Mouse (Mus musculus) heart, embryonic 14.5 days (tissue): ENCODE results near the gene Cenpp. TPM values are rescaled to one million over a fixed set of nuclear protein-coding genes. Genes with fewer than 3 reads are reported as not detected.
A peak's percentile ranks its signal among the peaks of the same experiment; 100 is the strongest.

Source experiments
- ATAC-seq: fragments of 200-750 bp; cut with Nextera tagmentation; 2 replicates; pipeline ENCODE4 v1.8.0; 2017; ENCODE audit warnings: low read depth, moderate TSS enrichment; ENCODE audit not compliant: insufficient number of reproducible peaks, insufficient read depth, low FRiP score
- H3K27ac ChIP-seq, 2 experiments: fragments of 200-500 bp in 1 of 2; fragments of 300-500 bp in 1 of 2; sonication (generic) in 1 of 2; replicated peaks in 1 of 2; 2 replicates each; pipeline ENCODE4 v1.5.1; 2012 to 2014; ENCODE audit warnings: low read depth in 2 of 2, low read length in 2 of 2, control low read depth in 1 of 2, mild to moderate bottlenecking in 1 of 2, mixed read lengths in 1 of 2; ENCODE audit not compliant: control insufficient read depth in 1 of 2, insufficient read depth in 1 of 2
- H3K27me3 ChIP-seq: fragments of 300-500 bp; sonication (generic); 2 replicates; pipeline ENCODE4 v1.6.1; 2014; ENCODE audit warnings: mild to moderate bottlenecking, low read length, control low read depth; ENCODE audit not compliant: control insufficient read depth, insufficient read depth
- H3K36me3 ChIP-seq: fragments of 300-500 bp; sonication (generic); 2 replicates; pipeline ENCODE4 v1.6.1; 2014; ENCODE audit warnings: mild to moderate bottlenecking, control low read depth, low read length, mixed read lengths; ENCODE audit not compliant: control insufficient read depth, insufficient read depth
- H3K4me1 ChIP-seq, 2 experiments: fragments of 200-500 bp in 1 of 2; fragments of 300-500 bp in 1 of 2; sonication (generic) in 1 of 2; 2 replicates each; pipeline ENCODE4 v1.6.1; 2012 to 2014; ENCODE audit warnings: low read length in 2 of 2, control low read depth in 1 of 2, mixed read lengths in 1 of 2; ENCODE audit not compliant: control insufficient read depth in 2 of 2, insufficient read depth in 2 of 2
- H3K4me2 ChIP-seq: fragments of 300-500 bp; sonication (generic); 2 replicates; pipeline ENCODE4 v1.6.1; 2014; ENCODE audit warnings: mild to moderate bottlenecking, low read length
- H3K4me3 ChIP-seq, 2 experiments: fragments of 200-500 bp in 1 of 2; fragments of 300-500 bp in 1 of 2; sonication (generic) in 1 of 2; 2 replicates each; pipeline ENCODE4 v1.5.1; 2012 to 2014; ENCODE audit warnings: low read length in 2 of 2, mild to moderate bottlenecking in 2 of 2, control low read depth in 1 of 2, low read depth in 1 of 2, moderate library complexity in 1 of 2; ENCODE audit not compliant: control insufficient read depth in 1 of 2, insufficient read depth in 1 of 2
- H3K9ac ChIP-seq: fragments of 300-500 bp; sonication (generic); 2 replicates; pipeline ENCODE4 v1.6.1; 2014; ENCODE audit warnings: mild to moderate bottlenecking, low read length
- H3K9me3 ChIP-seq: fragments of 300-500 bp; sonication (generic); 2 replicates; pipeline ENCODE4 v1.6.1; 2016; ENCODE audit warnings: low read length, control low read depth; ENCODE audit not compliant: control insufficient read depth
- WGBS: fragments of 180-500 bp; shearing (Covaris S2); extraction: QIAGEN DNeasy Blood & Tissue Kit; methylation state at CpG from one replicate; pipeline ENCODE4 v1.1.7; 2014; 5-methylcytosine and 5-hydroxymethylcytosine counted together
- polyA plus RNA-seq: library from polyadenylated mRNA; unstranded; fragments of >200 nt; fragmentation: Nextera tagmentation; extraction: Ambion mirVana; gene quantifications from 2 replicates; pipeline ENCODE4 v1.2.1, GENCODE M21; 2014

Gene Cenpp
- polyA plus RNA-seq, 1 experiment from 2014 or later, result 27.5 TPM

DNA sequence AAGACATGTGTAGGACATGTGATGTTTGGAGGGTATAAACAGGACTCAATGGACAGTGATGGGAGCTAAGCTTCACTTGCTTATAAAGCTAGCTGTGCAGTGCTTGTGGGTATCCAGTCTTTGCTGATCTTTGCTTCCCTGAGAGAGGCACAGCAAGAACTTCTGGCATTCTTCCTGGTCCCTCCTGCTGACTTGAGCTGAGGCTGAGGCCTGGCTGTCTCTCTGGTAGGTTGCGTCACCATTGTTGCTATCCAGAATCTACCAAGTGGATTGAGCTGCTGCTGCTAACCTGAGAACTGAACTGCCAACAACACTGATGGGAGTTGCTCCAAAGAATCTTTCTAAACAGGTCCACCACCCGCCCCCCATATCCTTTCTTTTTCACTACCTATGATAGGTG, 23.5 kb downstream of the Cenpp start:
- no peak overlapping the region for H3K27ac ChIP-seq
- H3K4me2 ChIP-seq, result no peak overlapping the region
- ATAC-seq, result no peak
- H3K36me3 ChIP-seq, result no peaks in the 10 kb centered on the region
- no peak overlapping the region for H3K4me3 ChIP-seq
- H3K27me3 ChIP-seq, result no peaks in the 10 kb centered on the region
- H3K9ac ChIP-seq, result no peak overlapping the region
- H3K4me1 ChIP-seq, result no peaks in the 10 kb centered on the region
- WGBS, result 77% methylated on average over 2 of the region's 2 CpGs
- no peaks in the 10 kb centered on the region for H3K9me3 ChIP-seq

GRCm38 (mm10) chr13:49628167-49628566, 24.4 kb downstream of the Cenpp start:
- no peaks in the 10 kb centered on the region for H3K27me3 ChIP-seq
- no peaks in the 10 kb centered on the region for H3K36me3 ChIP-seq
- H3K4me1 ChIP-seq, result no peaks in the 10 kb centered on the region
- no peak overlapping the region for H3K4me3 ChIP-seq
- H3K27ac ChIP-seq, result no peak overlapping the region
- no peak overlapping the region for H3K4me2 ChIP-seq
- no peak overlapping the region for H3K9ac ChIP-seq
- ATAC-seq, result no peak
- no peaks in the 10 kb centered on the region for H3K9me3 ChIP-seq

DNA sequence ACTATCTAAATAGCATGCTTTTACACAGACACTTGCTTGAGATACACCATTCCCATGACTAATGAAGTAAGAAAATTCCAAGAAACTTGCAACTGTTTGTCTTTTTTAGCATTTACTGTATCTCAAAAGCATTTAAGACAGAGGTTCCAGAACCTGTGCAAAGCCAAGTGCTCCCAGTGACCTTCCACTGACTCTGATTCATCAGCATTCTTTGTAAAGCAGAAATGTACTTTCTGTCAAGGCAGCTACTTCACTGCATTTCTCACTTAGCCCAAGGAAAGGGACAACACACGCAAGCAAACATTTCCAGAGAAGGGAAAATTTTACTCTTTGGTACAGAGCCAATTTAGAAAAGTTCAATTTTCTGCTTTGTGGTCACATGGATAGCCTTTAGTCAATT, 29.4 kb downstream of the Cenpp start:
- no peaks in the 10 kb centered on the region for H3K4me1 ChIP-seq
- no peak for ATAC-seq
- no peaks in the 10 kb centered on the region for H3K9me3 ChIP-seq
- no peaks in the 10 kb centered on the region for H3K36me3 ChIP-seq
- no peak overlapping the region for H3K4me3 ChIP-seq
- no peak overlapping the region for H3K4me2 ChIP-seq
- no peak overlapping the region for H3K9ac ChIP-seq
- H3K27ac ChIP-seq, result no peak overlapping the region
- WGBS, result 80% methylated on average over 1 of the region's 1 CpGs
- H3K27me3 ChIP-seq, result no peaks in the 10 kb centered on the region

GRCm38 (mm10) chr13:49618365-49618764, 34.2 kb downstream of the Cenpp start:
- Histone ChIP-seq H3K4me1 (0 out of 4 replicates have a peak, but pooled peaks cover 0 to 2% of the 10 kb centered on the region in 2 experiments), H3K27me3 (no peaks in the 10 kb centered on the region), H3K27ac (no peak overlapping the region), H3K9ac (no peak overlapping the region), H3K9me3 (no peaks in the 10 kb centered on the region), H3K36me3 (no peaks in the 10 kb centered on the region; the same call in 1 of the 2 replicates), H3K4me2 (no peak overlapping the region), H3K4me3 (no peak overlapping the region)
- ATAC-seq, result no peak

- Histone ChIP-seq H3K4me1 (0 out of 4 replicates have a peak, but pooled peaks cover 0 to 2% of the 10 kb centered on the region in 2 experiments), H3K27ac (no peak overlapping the region), H3K4me3 (no peak overlapping the region), H3K9ac (no peak overlapping the region), H3K4me2 (no peak overlapping the region), H3K9me3 (no peaks in the 10 kb centered on the region), H3K36me3 (no peaks in the 10 kb centered on the region; the same call in 1 of the 2 replicates), H3K27me3 (no peaks in the 10 kb centered on the region)
- 80% methylated on average over 3 of the region's 3 CpGs for WGBS
- no peak for ATAC-seq
These were observed 35.6 kb downstream of the Cenpp start for GRCm38 (mm10) chr13:49617021-49617420.

DNA sequence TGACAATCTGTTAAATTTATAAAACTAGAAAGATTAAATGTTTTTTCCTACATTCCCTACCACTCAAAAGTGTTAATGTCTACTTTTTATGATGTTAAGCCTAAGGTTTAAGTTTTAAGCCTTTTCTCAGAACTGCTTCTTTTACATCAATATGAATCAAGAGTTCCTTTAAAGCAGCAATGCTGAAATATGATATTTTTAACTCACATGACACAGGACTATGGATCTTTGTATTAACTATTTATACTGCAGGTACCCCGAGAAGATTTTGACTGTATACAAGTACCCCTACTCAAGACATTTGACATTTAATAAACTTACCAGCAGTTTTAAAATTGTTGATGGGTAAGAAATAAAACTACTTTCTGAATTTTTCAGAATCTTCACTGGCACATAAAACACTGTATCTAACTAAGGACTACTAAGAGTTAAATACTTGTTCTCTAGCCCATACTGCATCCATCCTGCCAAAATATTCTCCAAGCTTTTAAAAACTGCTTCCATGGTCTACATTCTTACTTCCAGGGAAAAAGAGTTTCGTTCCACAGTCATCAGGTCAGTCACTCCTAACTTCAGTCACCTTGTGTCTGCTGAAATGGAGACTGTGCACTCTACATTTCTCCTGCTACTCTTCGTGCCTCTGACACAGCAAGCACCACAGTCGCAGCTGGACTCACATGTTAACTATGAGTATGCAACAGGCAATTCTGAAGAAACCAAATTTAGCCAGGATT, 43.8 kb downstream of the Cenpp start:
- no peaks in the 10 kb centered on the region for H3K27me3 ChIP-seq
- peak overlapping the region in 1 of 2 experiments; percentile 25; a peak in 1 of 4 replicates for H3K27ac ChIP-seq
- ATAC-seq, result no peak
- WGBS, result 47% methylated on average over 4 of the region's 4 CpGs
- H3K9me3 ChIP-seq, result no peaks in the 10 kb centered on the region
- H3K4me3 ChIP-seq, result peak overlapping the region in 1 of 2 experiments; percentile 2; a peak in 1 of 4 replicates
- H3K36me3 ChIP-seq, result no peaks in the 10 kb centered on the region
- H3K4me1 ChIP-seq, result peaks cover 0 to 4% of the 10 kb centered on the region in 2 experiments; a peak in 2 of 4 replicates
- peak overlapping the region; percentile 44 for H3K4me2 ChIP-seq
- H3K9ac ChIP-seq, result 0 out of 2 replicates have a peak overlapping the region, but pooled peaks have one; percentile 2

DNA sequence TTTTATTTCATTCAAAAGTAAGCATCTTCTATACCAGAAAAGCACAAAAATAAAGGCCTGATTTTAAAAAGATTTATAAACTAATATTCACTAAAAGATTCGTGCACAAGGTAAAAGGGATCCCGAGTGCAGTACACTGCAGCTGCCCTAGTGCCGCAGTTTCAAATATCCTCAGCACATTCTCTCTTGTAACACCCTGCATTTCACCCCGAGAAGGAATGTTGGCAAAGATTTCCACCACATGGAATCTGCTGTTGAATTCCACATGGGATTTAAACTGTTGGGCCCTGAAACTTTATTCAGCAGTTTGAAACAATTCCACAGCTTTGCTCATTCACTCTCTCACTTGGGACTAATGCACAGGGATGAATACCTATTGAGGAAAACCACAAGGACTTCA, 44.9 kb downstream of the Cenpp start, which contains the start of gene Ogn:
Gene Ogn, plus strand, starts transcription at position 333 of the 400 bp plus-strand sequence.
- Histone ChIP-seq H3K27ac (peak within 1 kb of the TSS; percentile 25 to 56; a peak in 3 of 4 replicates), H3K4me1 (peaks cover 0 to 4% of the 10 kb centered on the region in 2 experiments; a peak in 2 of 4 replicates), H3K27me3 (no peaks in the 10 kb centered on the region), H3K9ac (0 out of 2 replicates have a peak within 1 kb of the TSS, but pooled peaks have one; percentile 2), H3K4me2 (peak within 1 kb of the TSS; percentile 44), H3K36me3 (no peaks in the 10 kb centered on the region), H3K4me3 (0 out of 4 replicates have a peak within 1 kb of the TSS, but pooled peaks of 1 of the 2 experiments have one; percentile 2), H3K9me3 (no peaks in the 10 kb centered on the region)
- no peak for ATAC-seq
- 27% methylated on average over 4 of the region's 4 CpGs for WGBS
